In genomic region chr12:111445890-111446613, GRCm38 (mm10) we compare ENCODE assay signal across 9 mouse cellular contexts. TPM values are rescaled to one million over a fixed set of nuclear protein-coding genes. Genes with fewer than 3 reads are reported as not detected.
DNase-seq lines count a peak whose midpoint lies in the region; ATAC-seq and TF ChIP-seq lines count a peak whose summit lies in the region.
"Had no signal": no experiment of that assay in that cellular context is flagged by ENCODE, and none has a peak within 500 bp of the region (broad histone marks: within the 10 kb centered on the region; RNA-seq: fewer than 3 reads in every experiment).

No protein-coding gene starts in this region.

- peak overlapping the region; percentile 53 for H3K4me2 ChIP-seq in hindbrain, embryonic 15.5 days

- H3K9me3 ChIP-seq in heart, embryonic 10.5 days: no peaks in the 10 kb centered on the region
- H3K9me3 ChIP-seq in G1E (replicated peaks): no peaks in the 10 kb centered on the region
- no peaks in the 10 kb centered on the region for H3K9me3 ChIP-seq in hindbrain, embryonic 15.5 days
- no peaks in the 10 kb centered on the region for H3K9me3 ChIP-seq in midbrain, embryonic 10.5 days (replicated peaks)

- no peak for DNase-seq in heart, embryonic 10.5 days (ENCODE audit: low spot score)
- no peak for DNase-seq in heart, adult 9 months (ENCODE audit: low spot score in 2 of 2)
- DNase-seq in G1E (ENCODE audit: low spot score): no peak
- DNase-seq in midbrain, embryonic 10.5 days (ENCODE audit: low spot score): no peak
- DNase-seq in ovary, postnatal 36 days (ENCODE audit: low spot score): no peak
- no peak for DNase-seq in left cerebral cortex, adult 8-10 months (ENCODE audit: low spot score in 2 of 2)
- no peak for DNase-seq in embryo, embryonic 10.5 days (ENCODE audit: low spot score)
- DNase-seq: retina, postnatal 1 day had no signal

- ATAC-seq in G1E (ENCODE audit: extremely low read depth, insufficient number of reproducible peaks, low FRiP score, poor library complexity, severe bottlenecking): no peak
- no peak for ATAC-seq in hindbrain, embryonic 15.5 days (ENCODE audit: low FRiP score, low read depth)

- H3K4me1 ChIP-seq in heart, embryonic 10.5 days: peaks cover 84% of the 10 kb centered on the region
- H3K4me1 ChIP-seq in G1E (ENCODE audit: insufficient read depth, low read depth, low read length): peaks cover 99% of the 10 kb centered on the region
- H3K4me1 ChIP-seq in hindbrain, embryonic 15.5 days (replicated peaks): peaks cover 23% of the 10 kb centered on the region
- H3K4me1 ChIP-seq in midbrain, embryonic 10.5 days: peaks cover 84% of the 10 kb centered on the region

- WGBS in heart, embryonic 10.5 days: 10% methylated on average over 27 of the region's 27 CpGs
- WGBS in hindbrain, embryonic 15.5 days: 8% methylated on average over 27 of the region's 27 CpGs
- 2% methylated on average over 27 of the region's 27 CpGs for WGBS in midbrain, embryonic 10.5 days

- H3K4me3 ChIP-seq in heart, embryonic 10.5 days: peak overlapping the region; percentile 51
- peak overlapping the region; percentile 75 for H3K4me3 ChIP-seq in G1E (ENCODE audit: low read depth, low read length)
- peak overlapping the region; percentile 31 for H3K4me3 ChIP-seq in hindbrain, embryonic 15.5 days
- peak overlapping the region; percentile 43 for H3K4me3 ChIP-seq in midbrain, embryonic 10.5 days

- peaks cover 5% of the 10 kb centered on the region; the same call in 1 of the 2 replicates for H3K36me3 ChIP-seq in heart, embryonic 10.5 days
- H3K36me3 ChIP-seq in G1E (replicated peaks): peaks cover 74% of the 10 kb centered on the region
- no peaks in the 10 kb centered on the region for H3K36me3 ChIP-seq in hindbrain, embryonic 15.5 days
- H3K36me3 ChIP-seq in midbrain, embryonic 10.5 days: no peaks in the 10 kb centered on the region

- H3K27me3 ChIP-seq in heart, embryonic 10.5 days (ENCODE audit: insufficient read depth, poor library complexity, severe bottlenecking): peaks cover 100% of the 10 kb centered on the region
- H3K27me3 ChIP-seq in G1E (ENCODE audit: insufficient read depth, low read length): no peaks in the 10 kb centered on the region; the same call in 1 of the 2 replicates
- H3K27me3 ChIP-seq in hindbrain, embryonic 15.5 days: peaks cover 98% of the 10 kb centered on the region
- H3K27me3 ChIP-seq in midbrain, embryonic 10.5 days (ENCODE audit: low read depth, poor library complexity, severe bottlenecking): peaks cover 100% of the 10 kb centered on the region

- H3K9ac ChIP-seq in hindbrain, embryonic 15.5 days: no peak overlapping the region

- no peak for TF ChIP-seq CTCF in G1E (IDR thresholded peaks at IDR 0.05; ENCODE audit: low read depth, low read length)

- peak overlapping the region; percentile 71; the same call in 1 of the 2 replicates for H3K27ac ChIP-seq in heart, embryonic 10.5 days
- H3K27ac ChIP-seq in hindbrain, embryonic 15.5 days (replicated peaks): no peak overlapping the region
- no peak overlapping the region for H3K27ac ChIP-seq in midbrain, embryonic 10.5 days (replicated peaks)

RNA-seq across cellular contexts. Expression of gene Tnfaip2, which starts 3.8 kb away (rescaled TPM):
- polyA plus RNA-seq in heart, embryonic 10.5 days (2016; fragmentation: Nextera tagmentation; extraction: Ambion mirVana): 12.1 and 12.8 TPM in 2 replicates
- total RNA-seq in G1E (2014; fragmentation: Nextera tagmentation): 82.1 and 94.7 TPM in 2 replicates
- 83.6 and 101 TPM in 2 replicates for total RNA-seq in G1E (2017)
- polyA plus RNA-seq in G1E (2012): 66.3 and 123 TPM in 2 replicates
- 0.49 and 1.6 TPM in 2 replicates for polyA plus RNA-seq in hindbrain, embryonic 15.5 days (2015; fragmentation: Nextera tagmentation; extraction: Ambion mirVana)
- 1.6 and 2.4 TPM in 2 replicates for polyA plus RNA-seq in midbrain, embryonic 10.5 days (2016; fragmentation: Nextera tagmentation; extraction: Ambion mirVana)
- total RNA-seq in left cerebral cortex, adult 8-10 months (2022): 1 to 10 TPM in 1 of 4 experiments, under 1 TPM in 3; 0.44 to 1.3 (median 0.68) TPM

RNA-seq across cellular contexts. Expression of gene Exoc3l4, which starts 29.2 kb away (rescaled TPM):
- 14.5 and 14.6 TPM in 2 replicates for polyA plus RNA-seq in heart, embryonic 10.5 days (2016; fragmentation: Nextera tagmentation; extraction: Ambion mirVana)
- total RNA-seq in G1E (2014; fragmentation: Nextera tagmentation) (not detected in 2 replicates), G1E (2017) (0.27 TPM in 1 of 2 replicates, not detected in the other)
- not detected in 2 replicates for polyA plus RNA-seq in G1E (2012)
- 2.2 and 2.9 TPM in 2 replicates for polyA plus RNA-seq in hindbrain, embryonic 15.5 days (2015; fragmentation: Nextera tagmentation; extraction: Ambion mirVana)
- 3.7 and 4.3 TPM in 2 replicates for polyA plus RNA-seq in midbrain, embryonic 10.5 days (2016; fragmentation: Nextera tagmentation; extraction: Ambion mirVana)
- total RNA-seq in left cerebral cortex, adult 8-10 months (2022): 1 to 10 TPM; 1.7 to 2.5 (median 2.0) TPM

RNA-seq across cellular contexts. Expression of gene Lbhd2, which starts 39.4 kb away (rescaled TPM):
- 0.21 and 0.30 TPM in 2 replicates for polyA plus RNA-seq in heart, embryonic 10.5 days (2016; fragmentation: Nextera tagmentation; extraction: Ambion mirVana)
- total RNA-seq in G1E (2014; fragmentation: Nextera tagmentation): not detected in 2 replicates
- not detected in 2 replicates for total RNA-seq in G1E (2017)
- not detected in 2 replicates for polyA plus RNA-seq in G1E (2012)
- 1.6 and 1.9 TPM in 2 replicates for polyA plus RNA-seq in hindbrain, embryonic 15.5 days (2015; fragmentation: Nextera tagmentation; extraction: Ambion mirVana)
- polyA plus RNA-seq in midbrain, embryonic 10.5 days (2016; fragmentation: Nextera tagmentation; extraction: Ambion mirVana): not detected in 2 replicates
- 1 to 10 TPM; 2.4 to 4.8 (median 3.5) TPM for total RNA-seq in left cerebral cortex, adult 8-10 months (2022)

RNA-seq across cellular contexts. Expression of gene Gm266, which starts 39.6 kb away (rescaled TPM):
- 4.6 and 15.2 TPM in 2 replicates for polyA plus RNA-seq in heart, embryonic 10.5 days (2016; fragmentation: Nextera tagmentation; extraction: Ambion mirVana)
- not detected in 2 replicates for total RNA-seq in G1E (2014; fragmentation: Nextera tagmentation)
- 0.11 TPM in 1 of 2 replicates, not detected in the other for total RNA-seq in G1E (2017)
- not detected in 2 replicates for polyA plus RNA-seq in G1E (2012)
- 3.1 and 3.4 TPM in 2 replicates for polyA plus RNA-seq in hindbrain, embryonic 15.5 days (2015; fragmentation: Nextera tagmentation; extraction: Ambion mirVana)
- polyA plus RNA-seq in midbrain, embryonic 10.5 days (2016; fragmentation: Nextera tagmentation; extraction: Ambion mirVana): 7.8 and 10.4 TPM in 2 replicates
- 1 to 10 TPM; 3.0 to 5.1 (median 3.8) TPM for total RNA-seq in left cerebral cortex, adult 8-10 months (2022)
